Mouse (Mus musculus): ENCODE results near the gene Hspb3. TPM values are rescaled to one million over a fixed set of nuclear protein-coding genes. Genes with fewer than 3 reads are reported as not detected.

Gene Hspb3
- total RNA-seq (2021), result 1 to 10 TPM; 9.0 to 9.7 TPM

- peak in 1 of 2 experiments; percentile 61 for DNase-seq (ENCODE audit: extremely low spot score in 1 of 2, low spot score in 2 of 2)
- intact Hi-C loops (cut with DNase I), result no loop called here
Measured at GRCm38 (mm10) chr13:113663151-113663779, at the start of gene Hspb3. Gene Hspb3, minus strand, starts transcription at chr13:113663676.

- DNase-seq (ENCODE audit: extremely low spot score in 1 of 2, low spot score in 2 of 2), result no peak
- intact Hi-C loops (cut with DNase I), result no loop called here
Measured at GRCm38 (mm10) chr13:113713186-113713585, 49.7 kb upstream of the Hspb3 start.

DNA sequence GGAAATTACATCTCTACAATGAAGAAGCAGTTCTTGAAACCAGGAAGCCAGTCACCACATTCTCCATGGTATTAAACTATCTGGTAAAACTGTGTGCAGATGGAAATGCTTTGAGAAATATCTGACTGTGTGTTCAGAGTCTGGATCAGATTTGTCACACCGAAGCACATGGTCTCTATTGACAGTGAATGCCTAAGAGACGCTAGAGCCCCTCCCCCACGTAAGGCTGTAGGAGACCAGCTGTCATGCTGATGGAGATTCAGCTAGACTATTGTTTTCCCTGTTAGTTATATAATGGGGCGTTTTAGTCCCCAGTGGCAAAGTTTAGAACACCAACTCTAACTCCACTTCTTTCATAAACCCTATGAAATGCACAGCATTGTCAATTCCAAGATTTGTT, 42.7 kb upstream of the Hspb3 start:
- intact Hi-C loops (cut with DNase I), result no loop called here

GRCm38 (mm10) chr13:113701185-113701584, 37.7 kb upstream of the Hspb3 start:
- intact Hi-C loops (cut with DNase I), result no loop called here
- no peak for DNase-seq (ENCODE audit: extremely low spot score in 1 of 2, low spot score in 2 of 2)

More for the DNA sequence above, 42.7 kb upstream of the Hspb3 start:
- no peak for DNase-seq (ENCODE audit: extremely low spot score in 1 of 2, low spot score in 2 of 2)

- no peak for DNase-seq (ENCODE audit: extremely low spot score in 1 of 2, low spot score in 2 of 2)
- intact Hi-C loops (cut with DNase I), result no loop called here
Measured at GRCm38 (mm10) chr13:113699928-113700327, 36.5 kb upstream of the Hspb3 start.

DNA sequence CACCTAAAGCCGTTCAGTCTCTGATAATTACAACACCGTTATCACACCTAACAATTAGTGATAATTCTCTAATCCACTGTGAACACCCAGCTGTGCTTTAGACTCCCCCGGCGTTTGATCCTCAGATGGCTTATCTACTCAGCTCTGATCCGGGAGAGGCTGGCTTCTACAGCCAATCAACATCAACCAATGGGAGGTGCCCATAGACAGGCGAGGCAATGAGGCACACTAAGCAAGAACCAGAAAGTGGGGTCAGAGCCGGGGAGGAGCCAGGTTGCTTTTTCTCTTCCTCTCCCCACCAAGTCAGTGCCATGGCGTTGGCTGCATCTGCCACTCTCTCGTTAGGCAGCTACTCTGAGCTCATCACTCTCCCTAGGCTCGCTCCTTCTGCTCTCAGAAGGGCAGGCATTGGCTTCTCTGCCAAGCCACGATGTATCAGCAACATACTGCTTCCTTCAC, 36.0 kb upstream of the Hspb3 start:
- DNase-seq (ENCODE audit: extremely low spot score in 1 of 2, low spot score in 2 of 2), result peak in 1 of 2 experiments; percentile 32
- intact Hi-C loops (cut with DNase I), result no loop called here

DNA sequence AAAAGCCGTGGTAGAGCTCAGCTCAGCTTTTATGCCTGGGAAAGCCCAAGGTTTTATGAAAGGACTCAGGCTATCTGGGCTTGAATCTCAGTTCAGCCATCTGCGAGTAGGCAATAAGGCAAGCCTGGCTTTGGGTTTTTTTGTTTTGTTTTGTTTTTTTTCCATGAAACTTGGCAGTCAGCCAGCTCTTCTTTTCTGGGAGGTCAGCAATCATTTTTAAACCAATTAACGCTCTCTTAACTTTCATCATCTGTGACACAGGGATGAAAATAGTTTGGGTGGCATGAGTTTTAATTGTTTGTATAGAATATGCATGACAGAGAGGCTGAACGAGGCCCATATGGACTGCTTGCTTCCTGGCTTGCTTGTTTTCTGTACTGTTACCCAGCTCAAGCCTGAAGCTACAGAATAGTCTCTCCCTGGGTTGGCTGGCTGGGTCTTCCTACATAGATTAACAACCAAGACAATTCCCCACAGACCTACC, 33.4 kb upstream of the Hspb3 start:
- intact Hi-C loops (cut with DNase I), result no loop called here
- DNase-seq (ENCODE audit: extremely low spot score in 1 of 2, low spot score in 2 of 2), result no peak

DNA sequence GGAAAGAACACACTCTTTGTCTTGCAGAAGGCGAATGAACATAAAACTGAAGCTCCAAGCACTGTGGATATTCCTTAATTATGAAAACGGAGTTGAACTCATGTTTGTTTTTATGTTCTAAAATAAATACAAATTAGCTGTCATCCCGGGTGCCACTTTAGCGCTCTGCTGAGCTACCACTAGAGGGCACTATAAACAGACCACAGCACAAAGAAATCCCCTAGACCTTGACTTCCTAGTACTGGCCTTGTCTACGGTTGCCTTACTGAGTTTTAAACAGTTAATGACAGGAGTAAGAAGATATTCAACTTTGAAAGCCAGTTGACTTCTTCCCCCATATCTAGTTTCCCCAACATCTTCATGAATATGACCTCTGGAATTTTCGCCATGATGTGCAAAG, 29.9 kb upstream of the Hspb3 start:
- no peak for DNase-seq (ENCODE audit: extremely low spot score in 1 of 2, low spot score in 2 of 2)

GRCm38 (mm10) chr13:113691644-113692043, 28.2 kb upstream of the Hspb3 start:
- DNase-seq (ENCODE audit: extremely low spot score in 1 of 2, low spot score in 2 of 2), result no peak
- intact Hi-C loops (cut with DNase I), result loop anchor here (5.0 kb wide), 2 partner anchors 101 to 176 kb away; partner anchors contain the start of gene Arl15

More for the DNA sequence above, 29.9 kb upstream of the Hspb3 start:
- intact Hi-C loops (cut with DNase I), result loop anchor here (5.0 kb wide), 2 partner anchors 99 to 174 kb away; partner anchors contain the start of gene Arl15

DNA sequence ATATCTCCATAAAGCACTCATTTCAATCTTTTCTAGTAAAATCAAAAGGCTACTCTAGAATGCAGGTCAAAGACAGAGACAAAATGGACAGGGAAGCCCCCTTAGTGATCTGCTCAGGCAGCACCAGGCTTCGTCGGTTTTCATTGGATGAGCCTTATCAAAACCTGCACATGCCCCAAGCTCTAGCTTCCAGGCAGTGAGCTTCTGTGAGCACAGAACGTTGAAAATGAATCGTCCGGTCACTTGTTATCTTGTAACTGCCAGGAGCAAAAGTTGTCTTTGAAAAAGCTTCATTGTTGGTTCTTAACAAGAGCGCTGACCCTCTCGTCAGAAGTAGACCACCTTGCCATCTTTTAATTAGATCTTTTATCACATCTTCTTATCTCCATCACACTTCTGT, 26.4 kb upstream of the Hspb3 start:
- intact Hi-C loops (cut with DNase I), result loop anchor here (5.0 kb wide), 2 partner anchors 102 to 177 kb away; partner anchors contain the start of gene Arl15

DNA sequence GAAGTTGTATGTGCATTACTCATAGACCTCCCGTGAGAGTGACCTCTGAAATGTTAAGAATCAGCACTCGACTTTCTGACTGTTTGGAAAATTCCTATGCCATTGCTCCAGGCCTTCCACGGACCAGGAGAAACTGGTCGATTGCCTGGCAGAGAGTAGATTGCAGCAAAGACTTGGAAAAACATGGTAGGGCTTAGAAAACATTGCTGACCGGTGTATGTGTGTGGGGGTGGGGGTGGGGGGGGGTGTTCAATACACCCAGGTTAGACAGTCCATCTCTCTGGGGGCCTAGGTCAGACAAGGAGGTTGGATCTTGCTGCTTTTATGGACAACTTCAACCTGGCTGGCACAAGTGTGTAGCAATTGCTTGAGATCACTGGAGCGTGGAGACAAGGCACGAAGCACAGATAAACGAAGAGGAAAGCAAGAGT, 23.2 kb upstream of the Hspb3 start:
- no peak for DNase-seq (ENCODE audit: extremely low spot score in 1 of 2, low spot score in 2 of 2)
- intact Hi-C loops (cut with DNase I), result no loop called here

More for the DNA sequence above, 26.4 kb upstream of the Hspb3 start:
- DNase-seq (ENCODE audit: extremely low spot score in 1 of 2, low spot score in 2 of 2), result no peak

DNA sequence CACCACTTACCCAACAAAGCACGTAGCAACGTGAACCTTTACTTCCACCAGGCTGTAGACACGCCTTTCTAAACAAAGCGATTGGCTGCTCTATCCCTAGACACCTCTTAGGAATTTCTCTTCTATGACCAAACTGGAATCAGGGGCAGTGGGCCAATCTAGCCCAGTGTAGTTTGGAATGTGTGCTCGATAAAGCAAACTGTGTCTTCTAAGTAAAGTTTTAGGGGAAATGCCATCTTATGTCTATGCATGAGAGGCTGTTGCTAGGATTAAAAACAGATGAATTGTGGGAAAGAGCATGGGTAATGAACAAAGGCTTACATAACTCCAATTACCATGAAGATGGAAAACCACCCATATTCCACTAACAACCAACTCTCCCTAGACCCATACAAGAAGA, 19.3 kb upstream of the Hspb3 start:
- intact Hi-C loops (cut with DNase I), result no loop called here
- peak in 1 of 2 experiments; percentile 33 for DNase-seq (ENCODE audit: extremely low spot score in 1 of 2, low spot score in 2 of 2)

DNA sequence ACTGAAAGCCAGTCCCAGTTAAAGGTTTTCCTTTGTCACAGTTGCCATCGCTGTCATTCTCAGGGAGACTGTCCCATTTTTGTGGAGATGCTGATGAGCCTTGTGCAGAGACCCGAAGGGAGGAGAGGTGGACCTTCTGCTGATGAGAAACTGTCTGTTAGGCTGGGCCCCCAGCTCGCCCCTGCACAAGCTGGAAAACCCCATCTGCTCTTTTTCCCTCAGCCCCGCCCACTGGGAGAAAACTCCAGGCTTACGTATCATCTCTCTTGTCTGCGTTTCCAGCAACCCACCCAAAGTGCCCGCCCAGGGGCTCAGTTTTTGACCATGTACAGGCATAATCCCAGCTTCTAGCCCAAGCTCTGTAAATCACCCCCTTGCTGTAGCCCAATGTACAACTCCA, 17.2 kb upstream of the Hspb3 start:
- DNase-seq (ENCODE audit: extremely low spot score in 1 of 2, low spot score in 2 of 2), result no peak
- intact Hi-C loops (cut with DNase I), result no loop called here

- DNase-seq (ENCODE audit: extremely low spot score in 1 of 2, low spot score in 2 of 2), result peak; percentile 43 to 73
- intact Hi-C loops (cut with DNase I), result loop anchor here (2.0 kb wide), 1 partner anchor 29 kb away; no protein-coding TSS in a partner anchor
Measured at GRCm38 (mm10) chr13:113669459-113670077, 6.1 kb upstream of the Hspb3 start.

- intact Hi-C loops (cut with DNase I), result no loop called here
- DNase-seq (ENCODE audit: extremely low spot score in 1 of 2, low spot score in 2 of 2), result no peak
Measured at GRCm38 (mm10) chr13:113663883-113664282, 407 bp upstream of the Hspb3 start.

- intact Hi-C loops (cut with DNase I), result no loop called here
- no peak for DNase-seq (ENCODE audit: extremely low spot score in 1 of 2, low spot score in 2 of 2)
Measured at GRCm38 (mm10) chr13:113661826-113662271, 1.6 kb downstream of the Hspb3 start.

- intact Hi-C loops (cut with DNase I), result no loop called here
- DNase-seq (ENCODE audit: extremely low spot score in 1 of 2, low spot score in 2 of 2), result no peak
Measured at GRCm38 (mm10) chr13:113660576-113661310, 2.7 kb downstream of the Hspb3 start.

DNA sequence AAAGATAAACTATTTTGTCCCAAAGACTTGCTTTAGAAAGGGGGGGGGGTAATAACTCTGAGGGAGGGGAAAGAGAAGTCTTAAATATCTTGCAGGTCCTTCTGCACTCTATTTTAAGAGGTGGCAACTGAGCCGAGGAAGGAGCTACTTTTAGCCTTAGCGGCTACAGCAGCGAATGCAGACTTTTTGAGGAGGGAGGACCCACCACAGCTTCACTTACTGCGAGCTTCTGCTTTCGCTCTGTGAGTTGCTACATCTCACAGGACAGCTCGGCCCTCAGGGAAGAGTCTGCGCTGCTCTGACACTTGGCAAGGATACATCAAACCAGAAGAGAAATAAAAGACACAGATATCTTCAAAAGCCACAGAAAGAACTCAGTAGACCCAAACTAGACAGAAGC, 6.3 kb downstream of the Hspb3 start:
- intact Hi-C loops (cut with DNase I), result no loop called here
- DNase-seq (ENCODE audit: extremely low spot score in 1 of 2, low spot score in 2 of 2), result peak in 1 of 2 experiments; percentile 42

DNA sequence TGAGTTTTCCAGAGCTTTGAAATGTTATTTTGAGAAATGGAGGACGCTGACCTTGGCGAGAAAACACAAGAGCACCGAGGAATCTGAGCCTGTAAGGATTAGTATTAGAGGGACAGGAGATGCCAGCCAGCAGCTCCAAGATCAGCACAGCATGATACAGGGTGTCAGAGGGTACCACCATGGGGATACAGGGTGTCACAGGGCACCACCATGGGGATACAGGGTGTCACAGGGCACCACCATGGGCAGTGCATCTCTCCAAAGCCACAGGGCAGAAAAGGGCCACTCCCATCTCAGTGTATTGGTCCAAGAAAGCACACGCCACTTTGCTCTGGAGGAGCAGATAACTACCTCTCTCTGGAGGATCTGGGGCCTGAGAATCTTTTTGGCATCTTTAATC, 6.8 kb downstream of the Hspb3 start:
- DNase-seq (ENCODE audit: extremely low spot score in 1 of 2, low spot score in 2 of 2), result no peak
- intact Hi-C loops (cut with DNase I), result no loop called here

Data from left cerebral cortex, postnatal 10 days (tissue).